Mouse (Mus musculus) mature B cell (primary cell): Measurements from ENCODE around the gene Psme3.

Source experiments
- in situ Hi-C: fragments of 300-500 bp; cut with MboI; formaldehyde crosslinking; loops from 2 replicates; pipeline ENCODE4 v1.14.3; 2019

Psme3 gene

DNA sequence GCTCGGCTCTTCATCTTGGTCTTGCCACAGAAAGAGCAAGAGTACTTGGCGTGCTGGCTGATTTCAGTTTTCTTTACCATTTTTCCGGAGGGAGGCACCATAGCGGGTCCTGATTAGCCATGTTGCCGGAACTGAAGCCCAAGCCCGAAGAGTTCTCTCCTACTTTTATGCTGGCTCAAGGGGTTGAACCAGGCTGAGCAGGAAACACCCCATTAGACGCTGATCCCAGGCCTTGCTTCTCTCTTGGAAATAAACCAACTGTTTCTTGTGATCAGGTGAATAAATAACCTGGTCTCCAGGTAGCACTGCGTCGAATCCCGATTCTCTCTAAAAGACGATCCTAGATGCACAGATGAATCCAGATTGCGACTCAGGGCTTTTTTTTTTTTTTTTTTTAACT is 37.4 kb downstream of the Psme3 start:
- in situ Hi-C loops = no loop called here

- in situ Hi-C loops = no loop called here
Measured at GRCm38 (mm10) chr11:101354438-101355010, 38.5 kb downstream of the Psme3 start.

GRCm38 (mm10) chr11:101355916-101356315 is 39.9 kb downstream of the Psme3 start:
- in situ Hi-C loops = no loop called here

DNA sequence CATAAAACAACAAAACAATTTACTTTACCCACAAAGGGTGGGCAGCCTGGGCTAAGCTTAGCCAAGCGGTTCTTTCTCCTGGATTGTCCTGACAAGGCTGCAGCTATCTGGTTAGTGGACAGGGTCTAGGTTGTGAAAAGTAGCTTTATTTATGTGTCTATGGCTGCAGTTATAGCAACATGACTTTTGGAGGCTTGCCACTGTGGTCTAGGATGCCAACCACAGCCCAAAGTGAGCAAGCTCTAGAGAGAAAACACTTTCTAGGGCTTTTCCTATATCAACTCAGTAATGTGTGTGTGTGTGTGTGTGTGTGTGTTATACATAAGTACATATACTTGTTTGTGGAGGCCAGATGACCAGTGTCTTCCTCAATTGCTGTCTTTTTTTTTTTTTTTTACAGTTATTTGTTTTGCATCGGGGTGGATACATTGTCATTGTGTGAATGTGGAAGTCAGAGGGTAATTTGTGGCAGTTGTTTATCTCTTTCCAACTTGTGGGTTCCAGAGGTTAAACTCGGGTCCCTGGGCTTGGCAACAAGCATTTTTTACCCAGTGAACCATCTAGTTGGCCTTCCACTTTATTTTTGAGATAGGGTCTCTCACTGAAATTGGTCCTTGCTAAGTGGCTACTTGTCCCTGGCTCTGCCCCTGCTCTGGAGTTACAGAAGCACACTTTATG is 41.6 kb downstream of the Psme3 start:
- in situ Hi-C loops = no loop called here

- in situ Hi-C loops = no loop called here
Measured at GRCm38 (mm10) chr11:101359776-101360175, 43.8 kb downstream of the Psme3 start.

GRCm38 (mm10) chr11:101360651-101361113 is 44.7 kb downstream of the Psme3 start:
- in situ Hi-C loops = no loop called here

DNA sequence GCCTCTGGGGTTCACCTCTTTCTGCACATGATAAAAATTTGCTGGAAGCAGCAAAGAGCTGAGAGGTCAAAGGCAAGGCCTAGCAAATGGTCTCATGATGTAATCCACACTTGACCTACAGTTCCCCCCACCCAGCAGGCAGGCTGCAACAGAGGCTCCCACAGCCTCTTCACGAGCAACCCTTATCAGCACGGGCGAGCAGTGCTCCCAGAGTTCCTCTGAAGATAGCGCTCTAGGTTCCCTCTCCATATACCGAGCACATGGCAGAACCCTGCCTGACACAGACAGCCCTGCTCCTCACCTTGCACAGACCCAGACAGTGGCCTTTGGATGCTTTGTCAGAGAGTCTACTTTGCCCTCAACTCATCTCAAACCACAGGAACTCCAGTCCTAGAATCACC is 48.5 kb downstream of the Psme3 start:
- in situ Hi-C loops = no loop called here

- in situ Hi-C loops = no loop called here
Measured at GRCm38 (mm10) chr11:101367326-101367935, 51.4 kb downstream of the Psme3 start, which contains the start of gene G6pc. TSS of gene G6pc (plus strand) at chr11:101367561.

GRCm38 (mm10) chr11:101370141-101370540 is 54.1 kb downstream of the Psme3 start:
- in situ Hi-C loops = no loop called here
